In genomic region chr17:49250726-49251537, GRCm38 (mm10) we compare ENCODE assay signal across 13 mouse cellular contexts.
DNase-seq lines count a peak whose midpoint lies in the region; ATAC-seq and TF ChIP-seq lines count a peak whose summit lies in the region.
"Had no signal": no experiment of that assay in that cellular context is flagged by ENCODE, and none has a peak within 500 bp of the region (broad histone marks: within the 10 kb centered on the region; RNA-seq: fewer than 3 reads in every experiment).

No protein-coding gene starts in this region.

- peaks cover 36% of the 10 kb centered on the region for H3K4me1 ChIP-seq in forebrain, embryonic 12.5 days
- H3K4me1 ChIP-seq in hindbrain, embryonic 14.5 days (replicated peaks; ENCODE audit: control insufficient read depth, insufficient read depth, low read length), result peaks cover 12% of the 10 kb centered on the region
- H3K4me1 ChIP-seq in neural tube, embryonic 12.5 days, result 0 out of 2 replicates have a peak, but pooled peaks cover 6% of the 10 kb centered on the region

- 27% methylated on average over 8 of the region's 8 CpGs for WGBS in forebrain, embryonic 12.5 days
- 28% methylated on average over 8 of the region's 8 CpGs for WGBS in hindbrain, embryonic 14.5 days
- WGBS in neural tube, embryonic 12.5 days, result 52% methylated on average over 8 of the region's 8 CpGs

- peak; percentile 66 for ATAC-seq in forebrain, embryonic 12.5 days (ENCODE audit: low FRiP score)
- ATAC-seq in hindbrain, embryonic 14.5 days (ENCODE audit: low FRiP score), result peak; percentile 28; the same call in 1 of the 2 replicates
- ATAC-seq in neural tube, embryonic 12.5 days (ENCODE audit: low FRiP score, low read depth), result peak; percentile 49

- no peaks in the 10 kb centered on the region for H3K36me3 ChIP-seq in forebrain, embryonic 12.5 days (replicated peaks)
- H3K36me3 ChIP-seq in hindbrain, embryonic 14.5 days (replicated peaks; ENCODE audit: control insufficient read depth, insufficient read depth), result no peaks in the 10 kb centered on the region
- no peaks in the 10 kb centered on the region for H3K36me3 ChIP-seq in neural tube, embryonic 12.5 days

- no peak overlapping the region for H3K27ac ChIP-seq in layer of hippocampus, adult 2 months
- peak overlapping the region; percentile 60 for H3K27ac ChIP-seq in forebrain, embryonic 12.5 days
- no peak overlapping the region for H3K27ac ChIP-seq in hindbrain, embryonic 14.5 days
- H3K27ac ChIP-seq in neural tube, embryonic 12.5 days, result no peak overlapping the region
- H3K27ac ChIP-seq in gastrocnemius, adult 2 months, result no peak overlapping the region
- H3K27ac ChIP-seq: liver, embryonic 14.5 days had no signal

- TF ChIP-seq CTCF in layer of hippocampus, adult 2 months (conservative IDR thresholded peaks at IDR 0.05), result peak; percentile 64
- no peak for TF ChIP-seq CTCF in gastrocnemius, adult 2 months (IDR thresholded peaks at IDR 0.05)

- no peak for DNase-seq in layer of hippocampus, adult 2 months (ENCODE audit: low spot score in 2 of 2)
- DNase-seq in layer of hippocampus, postnatal 25 days (ENCODE audit: extremely low spot score in 1 of 2, low spot score in 1 of 2), result no peak
- no peak for DNase-seq in hindbrain, embryonic 14.5 days (ENCODE audit: low spot score)
- no peak for DNase-seq in gastrocnemius, adult 2 months
- DNase-seq in frontal cortex, postnatal 10 days (ENCODE audit: low spot score in 2 of 2), result no peak
- DNase-seq: cerebellum, adult 18-20 months; heart, postnatal 10 days; kidney, adult 8-10 months; right cerebral cortex, postnatal 14 days; thymus, postnatal 14 days had no signal

- intact Hi-C loops in gastrocnemius, adult 2 months (cut with DNase I), result no loop called here

- H3K9me3 ChIP-seq in forebrain, embryonic 12.5 days, result no peaks in the 10 kb centered on the region
- H3K9me3 ChIP-seq in hindbrain, embryonic 14.5 days (ENCODE audit: control insufficient read depth, low read length), result no peaks in the 10 kb centered on the region
- no peaks in the 10 kb centered on the region for H3K9me3 ChIP-seq in neural tube, embryonic 12.5 days

- H3K27me3 ChIP-seq in forebrain, embryonic 12.5 days, result no peaks in the 10 kb centered on the region
- no peaks in the 10 kb centered on the region for H3K27me3 ChIP-seq in hindbrain, embryonic 14.5 days (ENCODE audit: control insufficient read depth, insufficient read depth, low read length)
- no peaks in the 10 kb centered on the region for H3K27me3 ChIP-seq in neural tube, embryonic 12.5 days (replicated peaks)

- no peak overlapping the region for H3K4me2 ChIP-seq in forebrain, embryonic 12.5 days
- H3K4me2 ChIP-seq in hindbrain, embryonic 14.5 days (replicated peaks), result no peak overlapping the region
- H3K4me2 ChIP-seq in neural tube, embryonic 12.5 days (replicated peaks), result no peak overlapping the region

- no peak overlapping the region for H3K4me3 ChIP-seq in layer of hippocampus, adult 2 months
- H3K4me3 ChIP-seq in forebrain, embryonic 12.5 days (replicated peaks), result no peak overlapping the region
- H3K4me3 ChIP-seq in hindbrain, embryonic 14.5 days (replicated peaks; ENCODE audit: low read length), result no peak overlapping the region
- H3K4me3 ChIP-seq in neural tube, embryonic 12.5 days, result no peak overlapping the region
- no peak overlapping the region for H3K4me3 ChIP-seq in gastrocnemius, adult 2 months

- H3K9ac ChIP-seq in forebrain, embryonic 12.5 days, result no peak overlapping the region
- no peak overlapping the region for H3K9ac ChIP-seq in hindbrain, embryonic 14.5 days
- H3K9ac ChIP-seq in neural tube, embryonic 12.5 days, result no peak overlapping the region
- H3K9ac ChIP-seq: liver, embryonic 14.5 days had no signal
